Mouse (Mus musculus): ENCODE data around the gene Sox5.

- no peak for TF ChIP-seq CTCF (IDR thresholded peaks at IDR 0.05; ENCODE audit: low read depth)
- no peak for TF ChIP-seq EP300 (IDR thresholded peaks at IDR 0.05; ENCODE audit: low read depth)
Observed at GRCm38 (mm10) chr6:143866566-143866965, 915.2 kb downstream of the Sox5 start.

Data from liver, embryonic 14.5 days (tissue).